Mouse (Mus musculus) embryonic facial prominence, embryonic 11.5 days (tissue): Measurements from ENCODE around the gene Fbxo34. TPM values are rescaled to one million over a fixed set of nuclear protein-coding genes. Genes with fewer than 3 reads are reported as not detected.
A peak's percentile ranks its signal among the peaks of the same experiment; 100 is the strongest.

ENCODE experiments used
- ATAC-seq: fragments of 200-750 bp; cut with Nextera tagmentation; replicated peaks from 2 replicates; pipeline ENCODE4 v1.8.0; 2017; ENCODE audit warnings: low read depth; ENCODE audit not compliant: insufficient number of reproducible peaks, low FRiP score, low TSS enrichment
- DNase-seq: peaks from one replicate; pipeline ENCODE4 v3.0.0-alpha.2; 2015; ENCODE audit warnings: low spot score
- H3K27ac ChIP-seq: fragments of 300-500 bp; sonication (generic); replicated peaks from 2 replicates; pipeline ENCODE4 v1.5.1; 2014; ENCODE audit warnings: mild to moderate bottlenecking, low read depth, low read length, control low read depth
- H3K27me3 ChIP-seq: fragments of 300-500 bp; sonication (generic); 2 replicates; pipeline ENCODE4 v1.6.1; 2014; ENCODE audit warnings: mild to moderate bottlenecking, low read length, moderate library complexity, mixed read lengths; ENCODE audit not compliant: control insufficient read depth, insufficient read depth
- H3K36me3 ChIP-seq: fragments of 300-500 bp; sonication (generic); replicated peaks from 2 replicates; pipeline ENCODE4 v1.6.1; 2014; ENCODE audit warnings: low read depth, mild to moderate bottlenecking, low read length, moderate library complexity, mixed read lengths; ENCODE audit not compliant: control insufficient read depth, insufficient read depth
- H3K4me1 ChIP-seq: fragments of 300-500 bp; sonication (generic); 2 replicates; pipeline ENCODE4 v1.6.1; 2014; ENCODE audit warnings: low read length, mixed read lengths; ENCODE audit not compliant: control insufficient read depth, insufficient read depth
- H3K4me2 ChIP-seq: fragments of 300-500 bp; sonication (generic); 2 replicates; pipeline ENCODE4 v1.6.1; 2014; ENCODE audit warnings: low read depth, mild to moderate bottlenecking, control low read depth, low read length, moderate library complexity
- H3K4me3 ChIP-seq: fragments of 300-500 bp; sonication (generic); 2 replicates; pipeline ENCODE4 v1.5.1; 2014; ENCODE audit warnings: low read depth, low read length, control low read depth
- H3K9ac ChIP-seq: fragments of 300-500 bp; sonication (generic); replicated peaks from 2 replicates; pipeline ENCODE4 v1.6.1; 2014; ENCODE audit warnings: mild to moderate bottlenecking, control low read depth, low read length
- H3K9me3 ChIP-seq: fragments of 300-500 bp; sonication (generic); replicated peaks from 2 replicates; pipeline ENCODE4 v1.6.1; 2016; ENCODE audit warnings: mild to moderate bottlenecking, low read length, inconsistent platforms, mixed read lengths; ENCODE audit not compliant: control insufficient read depth
- WGBS: fragments of 180-500 bp; shearing (Covaris S2); extraction: QIAGEN DNeasy Blood & Tissue Kit; methylation state at CpG from one replicate; pipeline ENCODE4 v1.1.7; 2014; 5-methylcytosine and 5-hydroxymethylcytosine counted together
- polyA plus RNA-seq: library from polyadenylated mRNA; unstranded; fragments of >200 nt; fragmentation: Nextera tagmentation; extraction: Ambion mirVana; gene quantifications from 2 replicates; pipeline ENCODE4 v1.2.1, GENCODE M21; 2014

The Fbxo34 gene
- polyA plus RNA-seq, 1 experiment from 2014 or later, result 22.8 TPM

- ATAC-seq (no peak), DNase-seq (no peak)
- Histone ChIP-seq H3K27ac (no peak overlapping the region), H3K27me3 (no peaks in the 10 kb centered on the region), H3K4me2 (no peak overlapping the region), H3K9ac (no peak overlapping the region), H3K4me3 (no peak overlapping the region), H3K36me3 (no peaks in the 10 kb centered on the region), H3K4me1 (no peaks in the 10 kb centered on the region), H3K9me3 (no peaks in the 10 kb centered on the region)
- 87% methylated on average over 8 of the region's 8 CpGs for WGBS
Observed at GRCm38 (mm10) chr14:47474571-47475254, 24.5 kb downstream of the Fbxo34 start.

GRCm38 (mm10) chr14:47476266-47476665 lies 26.0 kb downstream of the Fbxo34 start:
- no peaks in the 10 kb centered on the region for H3K27me3 ChIP-seq
- H3K4me3 ChIP-seq, result no peak overlapping the region
- H3K4me1 ChIP-seq, result no peaks in the 10 kb centered on the region
- no peaks in the 10 kb centered on the region for H3K9me3 ChIP-seq
- H3K9ac ChIP-seq, result no peak overlapping the region
- H3K27ac ChIP-seq, result no peak overlapping the region
- no peaks in the 10 kb centered on the region for H3K36me3 ChIP-seq
- DNase-seq, result no peak
- H3K4me2 ChIP-seq, result no peak overlapping the region
- no peak for ATAC-seq
- 91% methylated on average over 4 of the region's 4 CpGs for WGBS

GRCm38 (mm10) chr14:47477711-47478110 lies 27.5 kb downstream of the Fbxo34 start:
- DNase-seq (no peak), ATAC-seq (no peak)
- H3K4me2 ChIP-seq, result no peak overlapping the region
- no peaks in the 10 kb centered on the region for H3K9me3 ChIP-seq
- H3K27me3 ChIP-seq, result no peaks in the 10 kb centered on the region
- no peak overlapping the region for H3K4me3 ChIP-seq
- 72% methylated on average over 2 of the region's 2 CpGs for WGBS
- H3K36me3 ChIP-seq, result no peaks in the 10 kb centered on the region
- no peak overlapping the region for H3K27ac ChIP-seq
- no peak overlapping the region for H3K9ac ChIP-seq
- no peaks in the 10 kb centered on the region for H3K4me1 ChIP-seq

- H3K27me3 ChIP-seq, result no peaks in the 10 kb centered on the region
- no peak overlapping the region for H3K4me3 ChIP-seq
- no peaks in the 10 kb centered on the region for H3K36me3 ChIP-seq
- no peaks in the 10 kb centered on the region for H3K4me1 ChIP-seq
- no peak overlapping the region for H3K4me2 ChIP-seq
- H3K27ac ChIP-seq, result no peak overlapping the region
- DNase-seq (no peak), ATAC-seq (no peak)
- no peak overlapping the region for H3K9ac ChIP-seq
- 85% methylated on average over 6 of the region's 6 CpGs for WGBS
- H3K9me3 ChIP-seq, result no peaks in the 10 kb centered on the region
Observed at GRCm38 (mm10) chr14:47482200-47482599, 32.0 kb downstream of the Fbxo34 start.

GRCm38 (mm10) chr14:47483099-47483498 lies 32.9 kb downstream of the Fbxo34 start:
- H3K36me3 ChIP-seq, result no peaks in the 10 kb centered on the region
- no peak overlapping the region for H3K9ac ChIP-seq
- H3K27ac ChIP-seq, result no peak overlapping the region
- 70% methylated on average over 1 of the region's 1 CpGs for whole genome bisulfite sequencing
- H3K4me2 ChIP-seq, result no peak overlapping the region
- no peaks in the 10 kb centered on the region for H3K9me3 ChIP-seq
- no peaks in the 10 kb centered on the region for H3K27me3 ChIP-seq
- H3K4me1 ChIP-seq, result no peaks in the 10 kb centered on the region
- no peak overlapping the region for H3K4me3 ChIP-seq
- ATAC-seq (no peak), DNase-seq (no peak)

- Histone ChIP-seq H3K9ac (no peak overlapping the region), H3K36me3 (no peaks in the 10 kb centered on the region), H3K4me3 (no peak overlapping the region), H3K4me1 (no peaks in the 10 kb centered on the region; the same call in 1 of the 2 replicates), H3K4me2 (no peak overlapping the region), H3K27me3 (no peaks in the 10 kb centered on the region), H3K27ac (no peak overlapping the region), H3K9me3 (no peaks in the 10 kb centered on the region)
- 58% methylated on average over 7 of the region's 7 CpGs for WGBS
- DNase-seq, result peak; percentile 10
- no peak for ATAC-seq
Observed at GRCm38 (mm10) chr14:47488732-47489131, 38.5 kb downstream of the Fbxo34 start.

- Histone ChIP-seq H3K36me3 (no peaks in the 10 kb centered on the region), H3K27ac (no peak overlapping the region), H3K9me3 (no peaks in the 10 kb centered on the region), H3K4me2 (no peak overlapping the region), H3K9ac (no peak overlapping the region), H3K4me1 (no peaks in the 10 kb centered on the region; the same call in 1 of the 2 replicates), H3K4me3 (no peak overlapping the region), H3K27me3 (no peaks in the 10 kb centered on the region)
- 35% methylated on average over 10 of the region's 10 CpGs for WGBS
- ATAC-seq, result no peak
- no peak for DNase-seq
Observed at GRCm38 (mm10) chr14:47489310-47490097, 39.3 kb downstream of the Fbxo34 start.

GRCm38 (mm10) chr14:47490732-47491131 lies 40.5 kb downstream of the Fbxo34 start:
- no peaks in the 10 kb centered on the region for H3K27me3 ChIP-seq
- no peak overlapping the region for H3K9ac ChIP-seq
- H3K36me3 ChIP-seq, result no peaks in the 10 kb centered on the region
- DNase-seq, result no peak
- no peak overlapping the region for H3K27ac ChIP-seq
- no peak for ATAC-seq
- no peaks in the 10 kb centered on the region; the same call in 1 of the 2 replicates for H3K4me1 ChIP-seq
- 97% methylated on average over 2 of the region's 2 CpGs for WGBS
- no peaks in the 10 kb centered on the region for H3K9me3 ChIP-seq
- H3K4me2 ChIP-seq, result no peak overlapping the region
- H3K4me3 ChIP-seq, result no peak overlapping the region
